Mouse (Mus musculus) testis, postnatal 10 days (tissue): ENCODE results near the gene Zbtb24.
"Not testable (repeated sequence)": the region's sequence is repeated elsewhere in the genome, so short reads cannot be mapped to it uniquely, and the experiment has no call there.

Source experiments
- DNase-seq: peaks from one replicate; pipeline ENCODE4 v3.0.0; 2021; ENCODE audit warnings: low spot score

Gene Zbtb24

GRCm38 (mm10) chr10:41504996-41505395 lies 54.8 kb downstream of the Zbtb24 start:
- no peak for DNase-seq

GRCm38 (mm10) chr10:41505446-41505845 lies 55.3 kb downstream of the Zbtb24 start:
- not testable (repeated sequence) for DNase-seq

GRCm38 (mm10) chr10:41509160-41509559 lies 59.0 kb downstream of the Zbtb24 start:
- DNase-seq, result peak; percentile 61

- DNase-seq, result peak; percentile 34
These were observed 64.1 kb downstream of the Zbtb24 start for GRCm38 (mm10) chr10:41514301-41514700.

DNA sequence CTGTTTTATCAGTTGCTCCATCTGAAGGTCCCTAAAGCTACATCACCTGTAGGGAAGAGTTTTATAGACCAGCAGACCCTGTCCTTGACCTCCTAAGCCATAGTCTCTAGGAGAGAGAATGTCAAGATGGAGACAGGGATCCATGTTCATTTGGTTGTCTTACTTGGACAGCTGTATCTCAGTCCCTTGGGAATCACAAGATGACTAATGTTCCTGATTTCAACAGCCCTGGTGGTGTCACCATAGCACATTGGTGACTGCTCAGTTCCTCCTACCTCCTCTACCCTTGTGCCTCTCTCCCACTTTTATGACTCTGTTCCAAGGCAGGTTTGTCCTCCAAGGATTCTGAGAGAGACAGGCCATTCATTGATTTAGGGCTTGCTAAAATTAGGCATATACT lies 64.7 kb downstream of the Zbtb24 start:
- peak; percentile 8 for DNase-seq
